Mouse (Mus musculus) heart, adult 18-20 months (tissue): ENCODE data around the gene Scgb1b2. TPM values are rescaled to one million over a fixed set of nuclear protein-coding genes. Genes with fewer than 3 reads are reported as not detected.

Experiments
- DNase-seq, 2 experiments: peaks; one replicate each; pipeline ENCODE4 v3.0.0; 2021 to 2022; ENCODE audit warnings: mixed read lengths in 1 of 2
- long read RNA-seq, 2 experiments: library from polyadenylated mRNA; stranded (forward); transcript quantifications; one replicate each; pipeline ENCODE4 v2.0.0; 2021
- total RNA-seq, 2 experiments: library from RNA; stranded (reverse); gene quantifications; 2 replicates each; pipeline ENCODE4 v1.2.3; 2021

The Scgb1b2 gene
- total RNA-seq: not detected
- long read RNA-seq, experiment 1: 0 reads
- long read RNA-seq, experiment 2: 0 reads

DNA sequence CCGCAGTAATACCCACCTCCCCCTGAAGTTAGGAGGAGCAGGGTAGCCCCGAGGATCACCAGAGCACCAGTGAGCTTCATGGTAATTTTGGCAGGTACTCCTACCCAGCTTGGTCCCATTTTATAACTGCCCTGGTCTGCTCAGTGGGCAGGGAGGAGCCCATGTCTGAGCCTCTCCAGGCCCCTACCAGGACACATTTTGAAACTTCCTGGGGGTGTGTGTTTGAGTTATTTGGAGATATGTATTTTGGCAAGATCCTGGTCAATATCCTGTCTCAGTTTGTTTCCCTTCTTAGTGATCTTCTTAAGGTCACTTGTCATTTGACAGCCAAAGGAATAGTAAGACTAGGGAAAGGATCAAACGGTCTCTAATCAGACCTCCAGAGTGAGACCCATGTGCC lies at the start of gene Scgb1b2:
Scgb1b2 (minus strand) TSS at position 101 of the 400 bp plus-strand sequence.
- DNase-seq: no peak

DNA sequence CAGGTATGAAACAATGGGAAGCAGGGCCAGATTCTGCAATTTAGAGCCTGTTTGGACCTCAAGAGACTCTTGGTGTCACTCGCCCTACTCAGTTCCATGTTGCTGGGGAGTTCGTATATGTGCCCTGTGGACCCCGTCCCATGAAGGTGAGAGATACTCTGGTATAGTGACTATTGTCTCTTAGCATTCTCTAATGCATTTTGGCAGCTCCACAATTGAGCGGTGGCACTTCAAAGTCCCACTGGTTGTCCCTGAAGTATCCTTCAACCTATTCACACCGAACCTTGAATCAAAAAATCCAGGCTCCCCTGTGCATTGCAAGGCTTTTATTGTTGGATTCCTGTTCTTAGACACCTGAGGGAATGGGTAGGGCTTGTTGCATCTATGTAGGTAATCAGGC lies 1.4 kb downstream of the Scgb1b2 start, which contains the start of gene Scgb2b2:
Scgb2b2 (plus strand) TSS at position 301 of the 400 bp plus-strand sequence.
- DNase-seq: no peak

Other genes with a start within 250 kb of the Scgb1b2 start
- gene Fxyd5, start 249.3 kb downstream of the Scgb1b2 start, total RNA-seq: 10 to 100 TPM; 21.7 to 31.7 TPM
- under 1 TPM; 0.40 to 0.59 TPM for gene Fxyd7, start 240.4 kb downstream of the Scgb1b2 start, total RNA-seq
- gene Fxyd1, start 234.6 kb downstream of the Scgb1b2 start, total RNA-seq: 100 to 1,000 TPM; 861 to 937 TPM
- gene Lgi4, start 232.5 kb downstream of the Scgb1b2 start, total RNA-seq: 1 to 10 TPM; 2.1 to 4.1 TPM
- gene Fxyd3, start 215.1 kb downstream of the Scgb1b2 start, total RNA-seq: 1 to 10 TPM in 1 of 2 experiments, under 1 TPM in 1; 0.87 to 2.5 TPM
- 1 to 10 TPM; 2.2 to 2.4 TPM for gene Hpn, start 176.5 kb downstream of the Scgb1b2 start, total RNA-seq
- 10 to 100 TPM; 39.2 to 40.1 TPM for gene Scn1b, start 164.8 kb downstream of the Scgb1b2 start, total RNA-seq
- 10 to 100 TPM; 26.6 to 34.5 TPM for gene Gramd1a, start 135.9 kb downstream of the Scgb1b2 start, total RNA-seq
- not detected for gene Scgb2b2, start 1.3 kb downstream of the Scgb1b2 start, total RNA-seq
- not detected for gene Scgb2b3, start 70.3 kb upstream of the Scgb1b2 start, total RNA-seq
- gene Scgb1b3, start 83.8 kb upstream of the Scgb1b2 start, total RNA-seq: not detected